Mouse (Mus musculus) bone marrow, adult 2 months (tissue): Measurements from ENCODE around the gene Odr4. TPM values are rescaled to one million over a fixed set of nuclear protein-coding genes. Genes with fewer than 3 reads are reported as not detected.

Source experiments
- H3K27ac ChIP-seq: fragments of 200-500 bp; 2 replicates; pipeline ENCODE4 v1.5.1; 2012; ENCODE audit warnings: low read depth, mild to moderate bottlenecking, control low read depth, inconsistent platforms, low read length; ENCODE audit not compliant: control insufficient read depth, poor library complexity, insufficient read depth
- H3K4me1 ChIP-seq: fragments of 200-500 bp; 2 replicates; pipeline ENCODE4 v1.6.1; 2011; ENCODE audit warnings: low read length; ENCODE audit not compliant: control insufficient read depth, insufficient read depth
- H3K4me3 ChIP-seq: fragments of 200-500 bp; replicated peaks from 2 replicates; pipeline ENCODE3; 2011; ENCODE audit warnings: mild to moderate bottlenecking, low read depth, low read length, control low read depth; ENCODE audit not compliant: control insufficient read depth
- CTCF ChIP-seq: fragments of 200-500 bp; IDR thresholded peaks from 2 replicates; pipeline ENCODE4 v1.5.1; 2011; ENCODE audit warnings: low read length, control low read depth; ENCODE audit not compliant: control insufficient read depth, insufficient read depth
- POLR2A ChIP-seq: fragments of 200-500 bp; IDR thresholded peaks from 2 replicates; pipeline ENCODE4 v1.6.1; 2011; ENCODE audit warnings: low read depth, mild to moderate bottlenecking, control low read depth, low read length, borderline replicate concordance; ENCODE audit not compliant: control insufficient read depth
- WGBS: fragments of 180-500 bp; shearing (Covaris S2); methylation state at CpG from one replicate; pipeline ENCODE4 v1.1.7; 2018; 5-methylcytosine and 5-hydroxymethylcytosine counted together
- polyA plus RNA-seq: library from polyadenylated mRNA; stranded (reverse); fragments of >200 nt; gene quantifications from 2 replicates; pipeline ENCODE4 v1.2.4, GENCODE M21; 2011; ENCODE audit warnings: low replicate concordance; ENCODE audit not compliant: missing spikeins, insufficient read depth, insufficient read length

Odr4 gene
- polyA plus RNA-seq, 1 experiment = 19.3 TPM

GRCm38 (mm10) chr1:150372895-150373294 is 20.0 kb downstream of the Odr4 start:
- Histone ChIP-seq H3K4me3 (no peak overlapping the region), H3K27ac (no peak overlapping the region), H3K4me1 (no peaks in the 10 kb centered on the region)
- TF ChIP-seq CTCF (no peak), POLR2A (no peak)
- WGBS = 79% methylated on average over 3 of the region's 3 CpGs

GRCm38 (mm10) chr1:150360864-150361263 is 32.0 kb downstream of the Odr4 start:
- WGBS = 59% methylated on average over 1 of the region's 1 CpGs
- TF ChIP-seq CTCF (no peak), POLR2A (no peak)

DNA sequence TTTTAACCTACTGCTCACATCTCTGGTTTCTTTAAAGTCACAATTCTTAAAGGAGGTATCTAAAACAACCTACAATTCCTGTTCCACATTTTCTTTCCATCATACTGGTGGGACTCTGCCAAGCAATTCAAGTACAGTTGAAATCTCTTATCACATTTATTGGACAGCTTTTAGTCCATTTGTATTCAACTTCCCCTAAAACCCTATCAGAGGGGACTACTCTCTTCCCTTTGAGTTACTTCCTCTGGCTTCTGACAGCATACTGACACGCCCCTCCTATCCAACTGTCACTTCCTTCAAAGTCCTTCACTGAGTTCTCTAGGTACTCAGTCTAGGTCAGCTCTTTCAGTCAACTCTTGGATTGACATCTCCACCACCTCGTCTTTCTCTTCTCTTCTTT is 57.8 kb downstream of the Odr4 start:
- TF ChIP-seq POLR2A = no peak
- no peak for TF ChIP-seq CTCF
- Histone ChIP-seq H3K27ac (no peak overlapping the region), H3K4me3 (no peak overlapping the region), H3K4me1 (no peaks in the 10 kb centered on the region)
- WGBS = 35% methylated on average over 2 of the region's 2 CpGs

More at GRCm38 (mm10) chr1:150360864-150361263, 32.0 kb downstream of the Odr4 start:
- Histone ChIP-seq H3K27ac (no peak overlapping the region), H3K4me1 (no peaks in the 10 kb centered on the region), H3K4me3 (no peak overlapping the region)

- TF ChIP-seq CTCF = no peak
- TF ChIP-seq POLR2A = no peak
- WGBS = 84% methylated on average over 1 of the region's 1 CpGs
- Histone ChIP-seq H3K4me1 (no peaks in the 10 kb centered on the region), H3K27ac (no peak within 1 kb of the TSS), H3K4me3 (no peak within 1 kb of the TSS)
These were observed 73.7 kb downstream of the Odr4 start, which contains the start of gene Pdc for GRCm38 (mm10) chr1:150319205-150319604. Gene Pdc, plus strand, starts transcription at chr1:150319417.

Other genes with a start within 250 kb of the Odr4 start
- not detected in 2 replicates for gene Pdc, start 73.7 kb downstream of the Odr4 start, polyA plus RNA-seq
- gene Tpr, start 242 bp downstream of the Odr4 start, polyA plus RNA-seq = 83.5 and 144 TPM in 2 replicates
- 0.25 and 1.7 TPM in 2 replicates for gene Prg4, start 73.1 kb upstream of the Odr4 start, polyA plus RNA-seq